Mouse (Mus musculus) spleen, adult 2 months (tissue): ENCODE results near the gene Scarf1. TPM values are rescaled to one million over a fixed set of nuclear protein-coding genes. Genes with fewer than 3 reads are reported as not detected.
"Not testable (repeated sequence)": the region's sequence is repeated elsewhere in the genome, so short reads cannot be mapped to it uniquely, and the experiment has no call there.

ENCODE experiments used
- DNase-seq, 2 experiments: peaks; one replicate each; pipeline versions ENCODE4 v3.0.0 to v3.0.0-alpha.2; 2012 to 2021; ENCODE audit warnings: low spot score in 2 of 2, low read depth in 1 of 2
- H3K27ac ChIP-seq: fragments of 200-500 bp; 2 replicates; pipeline ENCODE4 v1.5.1; 2012; ENCODE audit warnings: low read length, inconsistent platforms; ENCODE audit not compliant: insufficient read depth
- H3K27me3 ChIP-seq: fragments of 200-500 bp; 2 replicates; pipeline ENCODE4 v1.6.1; 2012; ENCODE audit warnings: mild to moderate bottlenecking, moderate library complexity, low read length, inconsistent platforms; ENCODE audit not compliant: control insufficient read depth, insufficient read depth
- H3K36me3 ChIP-seq: fragments of 200-500 bp; 2 replicates; pipeline ENCODE4 v1.6.1; 2012; ENCODE audit warnings: mild to moderate bottlenecking, low read length, inconsistent platforms; ENCODE audit not compliant: control insufficient read depth, insufficient read depth
- H3K4me1 ChIP-seq: fragments of 200-500 bp; 2 replicates; pipeline ENCODE4 v1.6.1; 2011; ENCODE audit warnings: inconsistent platforms; ENCODE audit not compliant: control insufficient read depth, insufficient read depth, insufficient read length
- H3K4me3 ChIP-seq: fragments of 200-500 bp; 2 replicates; pipeline ENCODE4 v1.5.1; 2011; ENCODE audit warnings: mild to moderate bottlenecking, inconsistent platforms; ENCODE audit not compliant: insufficient read depth, insufficient read length; ENCODE audit errors: extremely low read depth
- CTCF ChIP-seq: fragments of 200-500 bp; IDR thresholded peaks from 2 replicates; pipeline ENCODE4 v1.5.1; 2011; ENCODE audit warnings: mild to moderate bottlenecking, inconsistent platforms; ENCODE audit not compliant: insufficient read depth, insufficient read length, insufficient replicate concordance; ENCODE audit errors: extremely low read depth
- POLR2A ChIP-seq: fragments of 200-500 bp; IDR thresholded peaks from 2 replicates; pipeline ENCODE4 v1.6.1; 2011; ENCODE audit warnings: low read depth, low read length, inconsistent platforms
- WGBS: fragments of 180-500 bp; shearing (Covaris S2); methylation state at CpG from one replicate; pipeline ENCODE4 v1.1.7; 2018; 5-methylcytosine and 5-hydroxymethylcytosine counted together
- polyA plus RNA-seq: library from polyadenylated mRNA; depleted of rRNA; stranded (reverse); fragments of >200 nt; gene quantifications from 2 replicates; pipeline ENCODE4 v1.2.3, GENCODE M21; 2012

The Scarf1 gene
- polyA plus RNA-seq, 1 experiment, result 11.5 TPM

GRCm38 (mm10) chr11:75552906-75553482 is 39.7 kb downstream of the Scarf1 start:
- 78% methylated on average over 7 of the region's 7 CpGs for WGBS
- H3K4me3 ChIP-seq, result no peak overlapping the region
- TF ChIP-seq POLR2A, result no peak
- no peak for TF ChIP-seq CTCF
- H3K27ac ChIP-seq, result no peak overlapping the region
- H3K36me3 ChIP-seq, result peaks cover 6% of the 10 kb centered on the region; the same call in 1 of the 2 replicates
- 0 out of 2 replicates have a peak, but pooled peaks cover 2% of the 10 kb centered on the region for H3K4me1 ChIP-seq
- H3K27me3 ChIP-seq, result no peaks in the 10 kb centered on the region
- DNase-seq, result no peak

- H3K36me3 ChIP-seq, H3K27ac ChIP-seq, H3K4me3 ChIP-seq, DNase-seq, H3K27me3 ChIP-seq: not testable (repeated sequence)
- H3K4me1 ChIP-seq, result peaks cover 13% of the 10 kb centered on the region
- WGBS, result 91% methylated on average over 6 of the region's 6 CpGs
Observed at GRCm38 (mm10) chr11:75556006-75556405, 42.7 kb downstream of the Scarf1 start.

- no peak for DNase-seq
- Histone ChIP-seq H3K36me3 (peaks cover 6% of the 10 kb centered on the region; the same call in 1 of the 2 replicates), H3K4me3 (no peak overlapping the region), H3K27me3 (no peaks in the 10 kb centered on the region), H3K27ac (no peak overlapping the region), H3K4me1 (peaks cover 20% of the 10 kb centered on the region)
- WGBS, result 92% methylated on average over 6 of the region's 6 CpGs
- TF ChIP-seq CTCF (no peak), POLR2A (no peak)
Observed at GRCm38 (mm10) chr11:75557142-75557541, 43.8 kb downstream of the Scarf1 start.

GRCm38 (mm10) chr11:75558101-75558500 is 44.8 kb downstream of the Scarf1 start:
- DNase-seq, result no peak
- no peak overlapping the region for H3K4me3 ChIP-seq
- no peaks in the 10 kb centered on the region for H3K27me3 ChIP-seq
- peaks cover 20% of the 10 kb centered on the region for H3K4me1 ChIP-seq
- no peak overlapping the region for H3K27ac ChIP-seq
- 72% methylated on average over 1 of the region's 1 CpGs for WGBS
- no peak for TF ChIP-seq POLR2A
- TF ChIP-seq CTCF, result no peak
- H3K36me3 ChIP-seq, result peaks cover 11% of the 10 kb centered on the region

GRCm38 (mm10) chr11:75559870-75560504 is 46.6 kb downstream of the Scarf1 start:
- Histone ChIP-seq H3K27me3 (no peaks in the 10 kb centered on the region), H3K36me3 (peaks cover 18% of the 10 kb centered on the region), H3K27ac (peak overlapping the region; percentile 84), H3K4me3 (no peak overlapping the region), H3K4me1 (peaks cover 20% of the 10 kb centered on the region)
- DNase-seq, result no peak
- no peak for TF ChIP-seq CTCF
- no peak for TF ChIP-seq POLR2A
- WGBS, result 35% methylated on average over 8 of the region's 8 CpGs

GRCm38 (mm10) chr11:75560530-75561409 is 47.4 kb downstream of the Scarf1 start:
- peaks cover 18% of the 10 kb centered on the region for H3K36me3 ChIP-seq
- peak; percentile 72 to 73 for DNase-seq

More at GRCm38 (mm10) chr11:75560530-75561409, 47.4 kb downstream of the Scarf1 start:
- H3K27me3 ChIP-seq, result no peaks in the 10 kb centered on the region
- peaks cover 20% of the 10 kb centered on the region for H3K4me1 ChIP-seq
- H3K4me3 ChIP-seq, result peak overlapping the region; percentile 20; the same call in 1 of the 2 replicates
- H3K27ac ChIP-seq, result peak overlapping the region; percentile 84
- TF ChIP-seq CTCF (no peak), POLR2A (peak; percentile 25; the same call in 1 of the 2 replicates)
- 49% methylated on average over 14 of the region's 14 CpGs for WGBS
